Mouse (Mus musculus) intestine, embryonic 16.5 days (tissue): ENCODE data around the gene Ubap1. TPM values are rescaled to one million over a fixed set of nuclear protein-coding genes. Genes with fewer than 3 reads are reported as not detected.

ENCODE experiments used
- ATAC-seq: fragments of 200-750 bp; cut with Nextera tagmentation; 2 replicates; pipeline ENCODE4 v1.8.0; 2017; ENCODE audit warnings: moderate TSS enrichment, moderate library complexity
- H3K27ac ChIP-seq: fragments of 300-500 bp; sonication (generic); 2 replicates; pipeline ENCODE4 v1.5.1; 2014; ENCODE audit warnings: mild to moderate bottlenecking, low read length
- H3K27me3 ChIP-seq: fragments of 300-500 bp; sonication (generic); replicated peaks from 2 replicates; pipeline ENCODE4 v1.6.1; 2014; ENCODE audit warnings: low read length, control low read depth, mixed read lengths; ENCODE audit not compliant: control insufficient read depth, insufficient read depth
- H3K36me3 ChIP-seq: fragments of 300-500 bp; sonication (generic); 2 replicates; pipeline ENCODE4 v1.6.1; 2014; ENCODE audit warnings: low read length, control low read depth; ENCODE audit not compliant: control insufficient read depth, insufficient read depth
- H3K4me1 ChIP-seq: fragments of 300-500 bp; sonication (generic); 2 replicates; pipeline ENCODE4 v1.6.1; 2014; ENCODE audit warnings: low read length, control low read depth, mixed read lengths; ENCODE audit not compliant: control insufficient read depth, insufficient read depth
- H3K4me2 ChIP-seq: fragments of 300-500 bp; sonication (generic); 2 replicates; pipeline ENCODE4 v1.6.1; 2014; ENCODE audit warnings: low read depth, low read length, control low read depth
- H3K4me3 ChIP-seq: fragments of 300-500 bp; sonication (generic); 2 replicates; pipeline ENCODE4 v1.5.1; 2014; ENCODE audit warnings: mild to moderate bottlenecking, low read length
- H3K9ac ChIP-seq: fragments of 300-500 bp; sonication (generic); 2 replicates; pipeline ENCODE4 v1.6.1; 2014; ENCODE audit warnings: low read depth, low read length
- H3K9me3 ChIP-seq: fragments of 300-500 bp; sonication (generic); 2 replicates; pipeline ENCODE4 v1.6.1; 2016; ENCODE audit warnings: low read length, control low read depth; ENCODE audit not compliant: control insufficient read depth
- WGBS: fragments of 180-500 bp; shearing (Covaris S2); extraction: QIAGEN DNeasy Blood & Tissue Kit; methylation state at CpG from one replicate; pipeline ENCODE4 v1.1.7; 2014; 5-methylcytosine and 5-hydroxymethylcytosine counted together
- polyA plus RNA-seq: library from polyadenylated mRNA; unstranded; fragments of >200 nt; fragmentation: Nextera tagmentation; extraction: Ambion mirVana; gene quantifications from 2 replicates; pipeline ENCODE4 v1.2.1, GENCODE M21; 2015

Gene Ubap1
- polyA plus RNA-seq, 1 experiment from 2014 or later: 46.5 TPM

DNA sequence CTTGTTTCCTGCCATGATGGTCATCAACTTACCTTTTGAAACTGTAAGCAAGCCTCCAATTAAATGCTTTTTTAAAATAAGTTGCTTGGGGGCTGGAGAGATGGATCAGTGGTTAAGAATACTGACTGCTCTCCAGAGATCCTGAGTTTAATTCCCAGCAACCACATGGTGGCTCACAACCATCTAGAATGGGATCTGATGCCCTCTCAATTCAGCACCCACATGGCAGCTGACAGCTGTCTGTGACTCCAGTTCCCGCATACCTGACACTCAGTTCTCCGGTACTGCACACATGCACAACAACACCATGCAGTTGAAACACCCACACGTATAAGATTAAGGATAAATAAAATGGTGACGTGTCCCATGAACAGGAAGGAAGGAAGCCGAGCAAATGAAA lies 30.5 kb upstream of the Ubap1 start:
- H3K4me2 ChIP-seq: no peak overlapping the region
- H3K36me3 ChIP-seq: no peaks in the 10 kb centered on the region
- no peak for ATAC-seq
- H3K4me3 ChIP-seq: no peak overlapping the region
- H3K4me1 ChIP-seq: peaks cover 6% of the 10 kb centered on the region
- H3K9me3 ChIP-seq: no peaks in the 10 kb centered on the region
- H3K27ac ChIP-seq: no peak overlapping the region
- H3K9ac ChIP-seq: no peak overlapping the region
- 80% methylated on average over 5 of the region's 5 CpGs for WGBS
- no peaks in the 10 kb centered on the region for H3K27me3 ChIP-seq

- Histone ChIP-seq H3K27ac (no peak overlapping the region), H3K4me1 (no peaks in the 10 kb centered on the region), H3K4me3 (no peak overlapping the region), H3K9me3 (no peaks in the 10 kb centered on the region), H3K9ac (no peak overlapping the region), H3K36me3 (no peaks in the 10 kb centered on the region), H3K4me2 (no peak overlapping the region), H3K27me3 (no peaks in the 10 kb centered on the region)
- WGBS: 51% methylated on average over 4 of the region's 4 CpGs
- ATAC-seq: no peak
Measured at GRCm38 (mm10) chr4:41320971-41321370, 27.8 kb upstream of the Ubap1 start.

DNA sequence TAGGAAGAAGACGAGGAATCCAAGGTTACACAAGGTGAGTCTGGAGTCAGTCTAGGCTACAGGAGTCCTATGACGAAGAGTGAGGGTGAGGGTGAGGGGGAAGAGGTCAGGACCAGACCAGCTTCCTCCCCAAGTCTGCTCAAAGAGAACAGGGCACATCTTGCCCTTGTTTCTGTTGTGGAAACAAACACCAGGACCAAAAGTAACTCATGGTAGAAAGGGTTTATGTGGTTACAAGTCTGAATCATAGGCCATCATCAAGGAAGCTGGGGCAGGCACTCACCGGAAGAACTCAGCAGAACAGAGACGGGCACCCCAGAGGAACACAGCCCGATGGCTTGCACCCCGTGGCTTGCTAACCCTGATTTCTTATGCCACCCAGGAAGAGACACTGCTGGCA lies 21.9 kb upstream of the Ubap1 start:
- H3K36me3 ChIP-seq: no peaks in the 10 kb centered on the region
- H3K4me2 ChIP-seq: no peak overlapping the region
- no peak overlapping the region for H3K9ac ChIP-seq
- no peaks in the 10 kb centered on the region for H3K27me3 ChIP-seq
- no peak for ATAC-seq
- WGBS: 87% methylated on average over 6 of the region's 6 CpGs
- H3K4me1 ChIP-seq: no peaks in the 10 kb centered on the region
- H3K4me3 ChIP-seq: no peak overlapping the region
- no peak overlapping the region for H3K27ac ChIP-seq
- no peaks in the 10 kb centered on the region for H3K9me3 ChIP-seq

- no peaks in the 10 kb centered on the region for H3K27me3 ChIP-seq
Measured at GRCm38 (mm10) chr4:41329481-41329880, 19.3 kb upstream of the Ubap1 start.

DNA sequence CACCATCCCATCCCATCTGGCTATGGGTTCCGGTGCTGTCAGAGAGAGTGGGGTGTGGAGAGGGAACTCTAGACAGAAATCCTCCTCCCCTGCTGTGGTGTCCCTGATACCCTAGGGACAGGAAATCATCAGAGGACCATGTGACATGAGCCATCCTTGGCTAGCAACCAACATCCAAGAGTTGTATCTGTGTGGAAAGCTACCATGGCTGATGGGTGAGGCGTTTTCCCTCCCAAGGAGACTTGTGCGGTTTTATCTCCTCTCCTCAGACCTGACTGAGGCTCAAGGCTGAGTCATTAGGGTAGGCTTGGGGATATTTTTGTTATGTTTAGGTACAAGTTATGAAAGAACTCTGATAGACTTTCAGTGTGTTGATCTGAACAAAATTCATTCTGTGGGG lies 17.7 kb upstream of the Ubap1 start:
- Histone ChIP-seq H3K4me2 (no peak overlapping the region), H3K4me1 (no peaks in the 10 kb centered on the region), H3K36me3 (no peaks in the 10 kb centered on the region), H3K9ac (no peak overlapping the region), H3K27me3 (no peaks in the 10 kb centered on the region), H3K9me3 (no peaks in the 10 kb centered on the region), H3K27ac (peak overlapping the region; percentile 73; the same call in 1 of the 2 replicates), H3K4me3 (no peak overlapping the region)
- WGBS: 75% methylated on average over 3 of the region's 3 CpGs
- ATAC-seq: peak; percentile 47; the same call in 1 of the 2 replicates

More at GRCm38 (mm10) chr4:41329481-41329880, 19.3 kb upstream of the Ubap1 start:
- H3K4me1 ChIP-seq: no peaks in the 10 kb centered on the region
- ATAC-seq: no peak
- no peak overlapping the region for H3K4me3 ChIP-seq
- no peak overlapping the region for H3K27ac ChIP-seq
- H3K36me3 ChIP-seq: no peaks in the 10 kb centered on the region
- H3K4me2 ChIP-seq: no peak overlapping the region
- H3K9me3 ChIP-seq: no peaks in the 10 kb centered on the region
- H3K9ac ChIP-seq: no peak overlapping the region
- 54% methylated on average over 4 of the region's 4 CpGs for WGBS

GRCm38 (mm10) chr4:41331698-41332421 lies 16.9 kb upstream of the Ubap1 start:
- Histone ChIP-seq H3K36me3 (no peaks in the 10 kb centered on the region), H3K27ac (peak overlapping the region; percentile 85), H3K4me2 (peak overlapping the region; percentile 30; the same call in 1 of the 2 replicates), H3K4me3 (no peak overlapping the region), H3K9me3 (no peaks in the 10 kb centered on the region), H3K9ac (no peak overlapping the region; the same call in 1 of the 2 replicates), H3K4me1 (no peaks in the 10 kb centered on the region), H3K27me3 (no peaks in the 10 kb centered on the region)
- 65% methylated on average over 9 of the region's 9 CpGs for WGBS
- peak; percentile 98 for ATAC-seq

DNA sequence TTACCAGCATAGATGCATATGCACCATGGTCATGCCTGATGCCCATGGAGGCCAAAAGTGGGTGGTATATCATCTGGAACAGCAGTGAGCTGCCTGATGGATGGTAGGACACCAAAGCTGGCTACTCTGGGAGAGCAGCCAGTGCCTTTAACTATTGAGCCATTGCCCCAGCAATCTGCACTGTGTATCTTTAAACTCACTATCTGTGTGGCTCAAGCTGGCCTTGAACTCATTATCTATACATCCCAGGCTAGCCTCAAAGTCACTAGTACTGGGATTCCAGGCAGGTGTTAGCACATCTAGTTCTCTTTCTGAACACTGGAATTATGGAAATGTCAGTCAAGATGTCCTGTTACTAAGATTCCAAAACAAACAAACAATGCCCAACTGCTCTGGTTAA lies 12.2 kb upstream of the Ubap1 start:
- Histone ChIP-seq H3K9me3 (no peaks in the 10 kb centered on the region), H3K27ac (no peak overlapping the region), H3K4me3 (no peak overlapping the region), H3K4me1 (no peaks in the 10 kb centered on the region), H3K9ac (no peak overlapping the region), H3K4me2 (no peak overlapping the region), H3K27me3 (no peaks in the 10 kb centered on the region), H3K36me3 (no peaks in the 10 kb centered on the region)
- no peak for ATAC-seq

DNA sequence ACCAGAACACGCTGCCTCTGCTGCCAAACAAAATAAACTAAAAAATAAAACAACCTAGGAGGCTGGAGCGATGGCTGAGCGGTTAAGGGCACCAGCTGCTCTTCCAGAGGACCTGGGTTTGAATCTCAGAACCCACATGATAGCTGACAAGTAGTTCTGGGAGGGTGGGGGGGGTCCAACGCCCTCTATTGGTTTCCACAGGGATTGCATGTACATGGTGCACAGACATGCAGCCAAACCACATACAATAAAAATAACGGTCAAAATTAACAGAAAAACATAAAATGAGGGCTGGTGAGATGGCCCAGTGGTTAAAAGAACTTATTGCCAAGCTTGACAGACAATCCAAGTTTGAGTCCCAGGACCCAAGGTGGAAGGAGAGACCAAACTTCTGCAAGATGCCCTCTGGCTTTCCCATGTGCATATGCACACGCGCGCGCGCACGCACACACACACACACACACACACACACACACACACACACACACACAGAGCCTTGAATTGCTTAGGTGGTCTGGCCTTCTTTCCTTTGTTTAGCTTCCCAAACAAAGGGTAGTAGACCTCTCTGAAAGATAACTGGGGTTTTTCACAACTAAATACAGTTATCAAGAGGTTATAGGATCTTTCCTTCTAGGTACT lies 7.8 kb upstream of the Ubap1 start:
- H3K4me2 ChIP-seq: no peak overlapping the region
- H3K4me3 ChIP-seq: no peak overlapping the region
- no peak overlapping the region for H3K9ac ChIP-seq
- WGBS: 80% methylated on average over 11 of the region's 11 CpGs
- no peaks in the 10 kb centered on the region for H3K9me3 ChIP-seq
- ATAC-seq: no peak
- H3K36me3 ChIP-seq: no peaks in the 10 kb centered on the region
- H3K4me1 ChIP-seq: no peaks in the 10 kb centered on the region
- no peak overlapping the region for H3K27ac ChIP-seq
- H3K27me3 ChIP-seq: no peaks in the 10 kb centered on the region

DNA sequence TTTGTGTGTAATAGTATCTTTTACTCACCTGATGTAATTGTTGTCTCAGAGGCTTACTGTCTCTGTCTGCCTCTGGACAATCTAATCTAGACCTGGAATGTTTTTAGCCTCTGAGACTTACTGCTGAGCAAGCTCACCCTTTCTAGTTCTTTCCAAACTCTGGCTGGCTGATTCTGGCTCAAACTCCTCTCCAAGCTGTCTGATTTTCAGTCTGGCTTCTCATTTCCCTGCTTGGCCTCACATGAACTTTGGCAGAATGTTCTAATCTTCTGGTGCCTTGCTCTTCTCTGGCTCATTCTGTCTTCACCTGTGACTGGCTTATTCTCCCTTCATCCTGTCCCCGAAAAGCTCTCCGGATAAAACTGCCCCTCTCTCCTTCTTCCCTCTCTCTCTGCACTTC lies 2.8 kb upstream of the Ubap1 start:
- ATAC-seq: no peak
- Histone ChIP-seq H3K4me1 (peaks cover 6% of the 10 kb centered on the region), H3K4me3 (no peak overlapping the region), H3K36me3 (no peaks in the 10 kb centered on the region), H3K4me2 (no peak overlapping the region), H3K27me3 (no peaks in the 10 kb centered on the region), H3K9ac (no peak overlapping the region), H3K9me3 (no peaks in the 10 kb centered on the region), H3K27ac (no peak overlapping the region)
- WGBS: 74% methylated on average over 2 of the region's 2 CpGs
